Mouse (Mus musculus) kidney, embryonic 16.5 days (tissue): Measurements from ENCODE around the gene Trim72. TPM values are rescaled to one million over a fixed set of nuclear protein-coding genes. Genes with fewer than 3 reads are reported as not detected.

Experiments used
- ATAC-seq: fragments of 200-750 bp; cut with Nextera tagmentation; 2 replicates; pipeline ENCODE4 v1.8.0; 2017; ENCODE audit warnings: moderate TSS enrichment; ENCODE audit not compliant: low FRiP score, low TSS enrichment
- H3K27ac ChIP-seq: fragments of 300-500 bp; sonication (generic); 2 replicates; pipeline ENCODE4 v1.5.1; 2014; ENCODE audit warnings: low read length
- H3K27me3 ChIP-seq: fragments of 300-500 bp; sonication (generic); 2 replicates; pipeline ENCODE4 v1.6.1; 2014; ENCODE audit warnings: low read length, control low read depth, mixed read lengths; ENCODE audit not compliant: insufficient read depth
- H3K36me3 ChIP-seq: fragments of 300-500 bp; sonication (generic); 2 replicates; pipeline ENCODE4 v1.6.1; 2014; ENCODE audit warnings: low read length, control low read depth, mixed read lengths; ENCODE audit not compliant: insufficient read depth
- H3K4me1 ChIP-seq: fragments of 300-500 bp; sonication (generic); 2 replicates; pipeline ENCODE4 v1.6.1; 2014; ENCODE audit warnings: low read length, control low read depth, mixed read lengths; ENCODE audit not compliant: insufficient read depth
- H3K4me2 ChIP-seq: fragments of 300-500 bp; sonication (generic); replicated peaks from 2 replicates; pipeline ENCODE4 v1.6.1; 2014; ENCODE audit warnings: low read depth, low read length
- H3K4me3 ChIP-seq: fragments of 300-500 bp; sonication (generic); 2 replicates; pipeline ENCODE4 v1.5.1; 2014; ENCODE audit warnings: mild to moderate bottlenecking, low read length
- H3K9ac ChIP-seq: fragments of 300-500 bp; sonication (generic); replicated peaks from 2 replicates; pipeline ENCODE4 v1.6.1; 2014; ENCODE audit warnings: low read length
- H3K9me3 ChIP-seq: fragments of 300-500 bp; sonication (generic); 2 replicates; pipeline ENCODE4 v1.6.1; 2016; ENCODE audit warnings: low read length, control low read depth
- WGBS: fragments of 180-500 bp; shearing (Covaris S2); extraction: QIAGEN DNeasy Blood & Tissue Kit; methylation state at CpG from one replicate; pipeline ENCODE4 v1.1.7; 2014; 5-methylcytosine and 5-hydroxymethylcytosine counted together
- polyA plus RNA-seq: library from polyadenylated mRNA; unstranded; fragments of >200 nt; fragmentation: Nextera tagmentation; extraction: Ambion mirVana; gene quantifications from 2 replicates; pipeline ENCODE4 v1.2.1, GENCODE M21; 2015

Trim72 gene
- polyA plus RNA-seq, 1 experiment from 2014 or later: 0.16 TPM

DNA sequence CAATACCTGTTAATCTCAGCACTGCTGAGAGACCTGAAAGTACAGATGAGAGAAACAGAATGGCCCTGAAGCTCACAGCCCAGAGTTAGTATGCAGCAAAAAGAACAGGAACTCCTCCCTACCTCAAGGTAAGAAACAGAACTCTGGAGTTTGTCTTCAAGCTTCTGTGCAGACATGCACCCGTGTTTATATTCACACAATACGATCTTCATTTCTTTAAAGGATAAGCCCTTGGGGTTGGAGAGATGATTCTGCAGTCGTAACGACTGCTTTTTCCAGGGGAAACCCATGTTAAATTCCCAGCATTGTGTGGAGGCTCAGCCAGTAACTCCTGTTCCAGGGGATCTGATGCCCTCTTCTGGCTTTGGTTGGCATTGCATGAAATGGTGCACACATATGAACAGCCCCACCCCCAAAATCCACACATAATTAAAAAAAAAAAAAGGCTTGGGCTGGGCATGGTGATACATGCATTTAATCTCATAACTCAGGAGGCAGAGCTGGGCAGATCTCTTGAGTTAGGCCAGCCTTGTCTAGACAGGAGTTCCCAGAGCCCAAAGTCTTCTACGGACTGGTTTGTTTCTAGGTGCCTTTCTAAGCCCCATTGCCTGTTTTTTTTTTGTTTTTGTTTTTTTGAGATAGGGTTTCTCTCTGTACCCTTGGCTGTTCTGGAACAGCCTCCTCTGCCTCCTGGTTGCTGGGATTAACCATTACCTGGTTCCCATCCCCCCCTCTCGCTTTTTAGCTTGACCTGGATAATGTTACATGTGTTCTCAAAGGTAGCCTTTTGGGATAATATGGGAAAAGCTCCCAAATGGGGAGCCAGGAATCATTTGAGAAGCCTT is 11.9 kb upstream of the Trim72 start:
- Histone ChIP-seq H3K27ac (peak overlapping the region; percentile 86), H3K9ac (peak overlapping the region; percentile 60; the same call in 1 of the 2 replicates), H3K9me3 (no peaks in the 10 kb centered on the region), H3K4me3 (no peak overlapping the region), H3K27me3 (no peaks in the 10 kb centered on the region), H3K4me1 (peaks cover 21% of the 10 kb centered on the region; the same call in 1 of the 2 replicates), H3K4me2 (peak overlapping the region; percentile 65), H3K36me3 (peaks cover 25% of the 10 kb centered on the region)
- 49% methylated on average over 6 of the region's 6 CpGs for WGBS
- peak; percentile 54; the same call in 1 of the 2 replicates for ATAC-seq

DNA sequence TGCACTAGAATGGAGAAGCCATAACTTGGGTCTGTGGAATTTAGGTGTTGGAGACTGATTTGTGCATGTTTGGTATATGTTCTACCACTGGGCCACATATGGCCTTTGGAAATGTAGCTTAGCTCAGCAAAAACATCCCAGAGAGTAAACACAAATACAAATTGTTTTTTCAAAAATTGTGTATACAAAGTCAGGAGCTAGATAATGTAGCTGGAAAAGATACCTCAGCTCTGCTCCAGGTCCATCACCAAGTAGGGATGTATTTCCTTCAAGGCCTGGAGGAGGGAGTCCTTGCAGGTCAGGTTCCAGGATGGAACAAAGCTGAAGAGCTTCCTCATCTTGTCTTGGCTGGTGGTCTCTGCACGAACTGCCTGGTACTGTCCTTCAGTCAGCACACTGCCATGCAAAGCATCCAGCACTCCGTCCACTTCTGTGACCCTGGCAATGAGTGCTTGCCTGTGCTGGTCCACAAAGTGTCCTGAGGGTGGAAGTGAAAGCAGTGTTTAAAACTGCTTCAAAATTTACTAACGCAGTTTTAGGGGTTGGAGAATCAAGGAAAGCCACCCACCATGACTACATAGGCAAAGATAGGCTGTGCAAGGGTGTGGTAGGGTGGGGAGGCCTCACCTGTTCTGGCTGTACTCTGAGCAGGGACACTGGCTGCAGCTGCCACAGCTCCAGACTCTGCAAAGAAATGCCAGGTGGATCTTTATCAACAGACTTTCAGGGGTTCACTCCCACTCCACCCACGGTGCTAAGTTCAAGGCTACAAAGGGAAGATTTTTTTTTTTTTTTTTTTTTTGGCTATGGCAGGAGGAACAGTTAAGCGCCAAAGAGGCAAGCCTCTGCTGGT is 11.0 kb upstream of the Trim72 start:
- H3K4me1 ChIP-seq: peaks cover 21% of the 10 kb centered on the region; the same call in 1 of the 2 replicates
- ATAC-seq: peak; percentile 47
- 29% methylated on average over 5 of the region's 5 CpGs for WGBS
- H3K36me3 ChIP-seq: peaks cover 17% of the 10 kb centered on the region
- H3K27me3 ChIP-seq: no peaks in the 10 kb centered on the region
- H3K4me3 ChIP-seq: peak overlapping the region; percentile 47
- peak overlapping the region; percentile 65 for H3K4me2 ChIP-seq
- no peaks in the 10 kb centered on the region for H3K9me3 ChIP-seq
- peak overlapping the region; percentile 86 for H3K27ac ChIP-seq
- H3K9ac ChIP-seq: peak overlapping the region; percentile 60

DNA sequence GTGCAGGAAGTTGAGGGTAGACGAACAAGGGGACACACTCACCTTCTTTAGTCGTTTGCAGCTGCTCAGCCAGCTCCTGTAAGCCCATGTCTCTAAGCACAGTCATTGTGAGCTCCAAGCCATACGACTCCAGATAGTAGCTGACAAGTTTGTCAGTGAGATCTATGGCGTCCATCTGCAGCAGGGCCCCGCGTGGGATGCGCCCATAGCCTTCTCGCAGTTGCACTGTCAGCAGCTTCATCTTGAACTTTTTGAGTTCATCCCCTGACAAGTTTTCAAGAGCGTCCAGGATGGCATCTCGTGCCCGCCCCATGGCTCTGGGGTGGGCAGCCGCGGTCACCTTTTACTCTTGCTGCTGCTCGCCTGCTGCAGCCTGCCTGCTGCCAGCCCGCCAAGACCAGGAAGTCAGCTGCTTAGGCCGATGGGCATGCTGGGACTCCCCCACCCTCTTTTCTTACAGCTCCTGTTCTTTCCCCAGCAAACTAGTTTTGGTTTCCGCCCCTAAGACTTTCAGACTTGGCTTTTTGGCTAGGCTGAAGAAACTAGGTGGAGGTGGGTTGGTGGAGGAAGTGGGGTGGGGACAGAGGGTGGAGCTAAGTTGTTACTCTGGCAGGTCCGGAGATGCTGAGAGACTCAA is 10.3 kb upstream of the Trim72 start, which contains the start of gene Pycard:
Pycard (minus strand) TSS at position 527 of the 637 bp plus-strand sequence.
- Histone ChIP-seq H3K9me3 (no peaks in the 10 kb centered on the region), H3K36me3 (peaks cover 17% of the 10 kb centered on the region), H3K9ac (peak within 1 kb of the TSS; percentile 60), H3K4me3 (peak within 1 kb of the TSS; percentile 47), H3K27me3 (no peaks in the 10 kb centered on the region), H3K4me2 (peak within 1 kb of the TSS; percentile 65), H3K27ac (peak within 1 kb of the TSS; percentile 86), H3K4me1 (peaks cover 21% of the 10 kb centered on the region; the same call in 1 of the 2 replicates)
- 6% methylated on average over 18 of the region's 18 CpGs for WGBS
- ATAC-seq: peak; percentile 80

DNA sequence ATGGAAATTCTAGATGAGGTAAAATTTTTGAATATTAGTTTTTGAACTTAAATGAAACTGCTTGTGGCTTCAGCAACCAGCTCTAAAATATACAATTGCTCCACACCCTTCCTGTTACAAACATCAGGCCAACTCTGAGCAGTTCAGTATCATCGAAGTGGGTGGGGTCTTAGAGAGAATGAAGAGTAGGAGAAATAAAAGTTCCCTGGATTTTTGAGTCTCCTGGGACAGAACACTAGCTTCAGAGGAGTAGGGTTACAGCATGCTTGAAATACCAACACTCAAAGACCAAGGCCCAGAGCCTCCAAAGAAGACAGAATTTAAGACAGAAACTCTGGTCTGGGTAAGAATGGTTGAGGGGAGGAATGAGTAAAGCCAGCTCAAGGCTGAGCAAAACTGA is 4.3 kb upstream of the Trim72 start:
- H3K9me3 ChIP-seq: 0 out of 2 replicates have a peak, but pooled peaks cover 2% of the 10 kb centered on the region
- H3K4me3 ChIP-seq: no peak overlapping the region
- no peak for ATAC-seq
- peaks cover 14% of the 10 kb centered on the region for H3K4me1 ChIP-seq
- 59% methylated on average over 1 of the region's 1 CpGs for WGBS
- H3K27me3 ChIP-seq: no peaks in the 10 kb centered on the region
- H3K4me2 ChIP-seq: no peak overlapping the region
- H3K36me3 ChIP-seq: no peaks in the 10 kb centered on the region
- no peak overlapping the region for H3K9ac ChIP-seq
- H3K27ac ChIP-seq: no peak overlapping the region

DNA sequence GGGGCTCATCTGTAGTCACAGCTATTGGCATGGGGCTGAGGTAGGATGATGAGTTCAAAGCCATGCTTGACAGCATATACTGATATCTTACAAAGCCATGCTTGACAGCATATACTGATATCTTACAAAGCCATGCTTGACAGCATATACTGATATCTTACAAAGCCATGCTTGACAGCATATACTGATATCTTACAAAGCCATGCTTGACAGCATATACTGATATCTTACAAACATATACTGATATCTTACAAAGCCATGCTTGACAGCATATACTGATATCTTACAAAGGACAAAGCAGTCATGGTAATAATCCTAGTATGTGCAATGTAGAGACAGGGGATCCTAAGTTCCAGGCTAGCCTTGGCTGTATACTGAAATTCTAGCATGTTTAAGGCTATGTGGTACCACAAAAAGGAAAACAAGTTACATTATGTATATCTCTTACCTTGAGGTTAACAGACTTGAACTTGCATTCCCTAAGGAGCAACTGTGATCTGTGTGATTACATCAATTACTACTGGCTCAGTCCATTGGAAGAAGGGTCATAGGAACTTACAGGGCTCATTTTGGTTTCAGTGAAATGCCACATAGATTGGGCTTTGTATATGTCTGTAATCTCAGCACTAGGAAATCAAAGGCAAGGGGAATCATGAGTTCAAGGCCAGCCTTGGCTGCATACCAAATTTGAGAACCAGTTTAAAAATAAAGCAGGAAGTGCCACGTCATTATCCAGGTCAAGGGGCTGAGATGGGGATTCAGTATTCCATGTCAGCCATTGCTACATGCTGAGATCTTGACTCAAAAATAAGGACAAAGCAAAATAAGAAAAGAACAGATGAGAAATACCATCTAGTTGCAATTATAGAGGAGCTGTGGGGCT is 3.4 kb upstream of the Trim72 start:
- Histone ChIP-seq H3K27ac (no peak overlapping the region), H3K36me3 (no peaks in the 10 kb centered on the region), H3K9ac (no peak overlapping the region), H3K4me3 (no peak overlapping the region), H3K27me3 (no peaks in the 10 kb centered on the region), H3K4me1 (peaks cover 18% of the 10 kb centered on the region), H3K4me2 (no peak overlapping the region), H3K9me3 (0 out of 2 replicates have a peak, but pooled peaks cover 2% of the 10 kb centered on the region)
- WGBS: 45% methylated on average over 1 of the region's 1 CpGs
- ATAC-seq: no peak

DNA sequence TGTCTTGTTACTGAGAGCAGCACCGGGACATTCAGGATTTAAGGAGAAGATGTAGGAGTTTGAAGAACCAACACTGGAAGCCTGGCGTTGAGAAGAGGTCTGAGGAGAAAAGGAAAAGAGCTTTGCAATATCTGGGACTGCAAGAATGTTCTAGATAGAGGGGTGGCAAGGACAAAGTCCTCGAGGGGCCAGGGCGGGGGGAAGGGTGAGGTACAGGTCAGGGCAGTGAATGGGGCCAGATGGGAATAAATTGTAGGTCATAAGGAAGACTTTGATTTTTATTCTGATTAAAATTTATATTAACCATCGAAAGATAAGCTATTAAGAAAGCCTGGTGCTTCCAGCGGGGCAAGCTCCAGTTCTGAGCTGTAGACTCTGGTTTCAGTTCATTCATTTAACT is 651 bp upstream of the Trim72 start:
- ATAC-seq: no peak
- Histone ChIP-seq H3K4me3 (no peak overlapping the region), H3K4me2 (no peak overlapping the region), H3K36me3 (no peaks in the 10 kb centered on the region), H3K27me3 (no peaks in the 10 kb centered on the region), H3K27ac (peak overlapping the region; percentile 96; the same call in 1 of the 2 replicates), H3K4me1 (peaks cover 29% of the 10 kb centered on the region), H3K9ac (no peak overlapping the region), H3K9me3 (0 out of 2 replicates have a peak, but pooled peaks cover 2% of the 10 kb centered on the region)
- WGBS: 78% methylated on average over 6 of the region's 6 CpGs

DNA sequence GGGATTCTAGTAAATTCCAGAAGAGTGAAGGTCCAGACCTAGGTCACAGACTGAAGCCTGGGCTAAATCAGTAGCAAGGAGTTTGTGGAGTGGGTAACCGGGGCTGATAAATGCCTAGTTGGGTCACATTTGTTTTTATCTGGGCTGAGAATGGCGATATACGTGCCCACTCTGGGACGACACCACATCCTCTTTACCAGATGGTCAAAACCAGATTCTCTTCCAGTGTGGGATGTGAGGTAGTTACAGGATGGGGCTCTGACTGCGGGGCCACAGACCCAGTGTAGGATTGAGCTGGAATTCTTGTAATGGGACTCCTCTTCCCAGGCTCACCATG is 369 bp downstream of the Trim72 start:
- Histone ChIP-seq H3K27ac (peak overlapping the region; percentile 96), H3K9ac (peak overlapping the region; percentile 56), H3K4me3 (peak overlapping the region; percentile 27), H3K4me1 (peaks cover 29% of the 10 kb centered on the region), H3K4me2 (peak overlapping the region; percentile 50), H3K27me3 (no peaks in the 10 kb centered on the region), H3K9me3 (0 out of 2 replicates have a peak, but pooled peaks cover 2% of the 10 kb centered on the region), H3K36me3 (no peaks in the 10 kb centered on the region)
- no peak for ATAC-seq
- 60% methylated on average over 5 of the region's 5 CpGs for WGBS

DNA sequence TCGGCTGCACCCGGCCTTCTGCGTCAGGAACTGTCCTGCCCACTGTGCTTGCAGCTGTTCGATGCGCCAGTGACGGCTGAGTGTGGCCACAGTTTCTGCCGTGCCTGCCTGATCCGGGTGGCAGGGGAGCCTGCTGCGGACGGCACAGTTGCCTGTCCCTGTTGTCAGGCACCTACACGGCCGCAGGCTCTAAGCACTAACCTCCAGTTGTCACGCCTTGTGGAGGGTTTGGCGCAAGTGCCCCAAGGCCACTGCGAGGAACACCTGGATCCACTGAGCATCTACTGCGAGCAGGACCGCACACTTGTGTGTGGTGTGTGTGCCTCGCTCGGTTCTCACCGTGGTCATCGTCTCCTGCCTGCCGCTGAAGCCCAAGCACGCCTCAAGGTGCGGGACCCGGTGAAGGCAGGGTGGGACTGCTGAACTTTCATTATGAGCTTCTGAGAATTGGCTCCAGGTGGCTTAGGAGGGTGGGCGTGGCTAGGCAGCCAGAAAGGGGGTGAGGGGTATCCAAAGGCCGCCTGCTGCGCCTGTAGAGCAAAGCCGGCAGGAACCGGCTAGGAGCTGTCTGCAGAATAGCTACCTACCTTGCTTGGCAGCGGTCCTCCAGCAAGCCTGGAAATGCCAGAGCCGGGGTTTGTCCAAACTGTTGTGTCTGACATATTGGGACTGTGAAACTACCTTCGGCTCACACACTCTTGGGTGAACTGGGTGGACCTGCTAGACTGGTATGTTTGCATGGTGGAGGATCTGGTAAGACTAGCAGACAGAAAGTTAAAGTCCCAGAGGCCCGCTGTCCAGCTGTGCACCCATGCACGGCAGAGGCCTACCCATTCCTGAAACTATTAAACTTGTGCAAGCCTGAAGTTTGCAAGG is 976 bp downstream of the Trim72 start:
- H3K4me3 ChIP-seq: peak overlapping the region; percentile 27
- H3K9ac ChIP-seq: peak overlapping the region; percentile 56
- H3K36me3 ChIP-seq: no peaks in the 10 kb centered on the region
- ATAC-seq: peak; percentile 92
- peak overlapping the region; percentile 50 for H3K4me2 ChIP-seq
- H3K27ac ChIP-seq: peak overlapping the region; percentile 96
- H3K4me1 ChIP-seq: peaks cover 29% of the 10 kb centered on the region
- H3K9me3 ChIP-seq: 0 out of 2 replicates have a peak, but pooled peaks cover 2% of the 10 kb centered on the region
- no peaks in the 10 kb centered on the region for H3K27me3 ChIP-seq
- 19% methylated on average over 35 of the region's 35 CpGs for whole genome bisulfite sequencing
